Mouse (Mus musculus): ENCODE measurements around the gene Fcgr3. TPM values are rescaled to one million over a fixed set of nuclear protein-coding genes. Genes with fewer than 3 reads are reported as not detected.
"Not testable (repeated sequence)": the region's sequence is repeated elsewhere in the genome, so short reads cannot be mapped to it uniquely, and the experiment has no call there.

Fcgr3 gene
- polyA plus RNA-seq, 2 experiments: 14.6 to 24.6 TPM

DNA sequence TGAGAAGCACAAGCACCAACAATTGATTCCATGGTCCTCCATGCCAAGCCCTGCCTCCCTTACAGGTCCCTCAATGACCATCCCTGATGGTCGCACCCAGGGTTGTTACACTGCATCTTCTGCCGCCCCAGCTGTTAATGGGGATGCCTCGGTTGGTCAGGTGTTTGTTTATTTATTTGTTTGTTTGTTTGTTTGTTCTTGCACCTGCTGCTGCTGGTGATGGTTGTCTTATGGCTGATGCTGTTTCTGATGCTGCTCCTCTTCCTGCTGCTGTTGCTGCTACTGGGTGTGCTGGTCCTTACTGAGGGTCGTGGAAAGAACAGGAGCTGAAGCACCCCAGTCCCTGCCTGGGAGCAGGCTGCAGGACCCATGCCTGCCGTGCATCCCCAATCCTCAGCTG, 3.2 kb upstream of the Fcgr3 start:
- not testable (repeated sequence) for H3K27ac ChIP-seq; H3K4me2 ChIP-seq (ENCODE audit: low read depth); DNase-seq (ENCODE audit: low read depth in 3 of 3, low spot score in 3 of 3); H3K9me3 ChIP-seq (ENCODE audit: control insufficient read depth, low read length); H3K9ac ChIP-seq (replicated peaks); H3K36me3 ChIP-seq (replicated peaks; ENCODE audit: control insufficient read depth, insufficient read depth, low read depth); H3K4me3 ChIP-seq (ENCODE audit: insufficient read depth in 1 of 2, low read depth in 2 of 2, low read length in 2 of 2); H3K4me1 ChIP-seq (replicated peaks; ENCODE audit: control insufficient read depth in 2 of 2, insufficient read depth in 2 of 2, low read length in 1 of 2); ATAC-seq (ENCODE audit: insufficient read depth)
- 32% methylated on average over 5 of the region's 5 CpGs for WGBS (ENCODE audit: insufficient replicate concordance)
- peaks cover 28% of the 10 kb centered on the region for H3K27me3 ChIP-seq (ENCODE audit: control insufficient read depth, insufficient read depth, low read length)

GRCm38 (mm10) chr1:171066583-171066982, 1.8 kb upstream of the Fcgr3 start:
- ATAC-seq (ENCODE audit: insufficient read depth): peak; percentile 66

GRCm38 (mm10) chr1:171065768-171066167, 1.0 kb upstream of the Fcgr3 start:
- not testable (repeated sequence) for DNase-seq (ENCODE audit: low read depth in 3 of 3, low spot score in 3 of 3)

More at GRCm38 (mm10) chr1:171066583-171066982, 1.8 kb upstream of the Fcgr3 start:
- not testable (repeated sequence) for H3K4me2 ChIP-seq (ENCODE audit: low read depth); H3K9ac ChIP-seq (replicated peaks); DNase-seq (ENCODE audit: low read depth in 3 of 3, low spot score in 3 of 3); H3K4me3 ChIP-seq (ENCODE audit: insufficient read depth in 1 of 2, low read depth in 2 of 2, low read length in 2 of 2); H3K9me3 ChIP-seq (ENCODE audit: control insufficient read depth, low read length); H3K36me3 ChIP-seq (replicated peaks; ENCODE audit: control insufficient read depth, insufficient read depth, low read depth); H3K27ac ChIP-seq; H3K4me1 ChIP-seq (replicated peaks; ENCODE audit: control insufficient read depth in 2 of 2, insufficient read depth in 2 of 2, low read length in 1 of 2)
- 16% methylated on average over 2 of the region's 10 CpGs for WGBS (ENCODE audit: insufficient replicate concordance)
- H3K27me3 ChIP-seq (ENCODE audit: control insufficient read depth, insufficient read depth, low read length): peaks cover 28% of the 10 kb centered on the region

GRCm38 (mm10) chr1:171065243-171065587, 480 bp upstream of the Fcgr3 start:
- peaks cover 24% of the 10 kb centered on the region for H3K27me3 ChIP-seq (ENCODE audit: control insufficient read depth, insufficient read depth, low read length)
- not testable (repeated sequence) for H3K9ac ChIP-seq (replicated peaks); H3K27ac ChIP-seq; H3K36me3 ChIP-seq (replicated peaks; ENCODE audit: control insufficient read depth, insufficient read depth, low read depth); H3K9me3 ChIP-seq (ENCODE audit: control insufficient read depth, low read length); H3K4me1 ChIP-seq (replicated peaks; ENCODE audit: control insufficient read depth in 2 of 2, insufficient read depth in 2 of 2, low read length in 1 of 2); DNase-seq (ENCODE audit: low read depth in 3 of 3, low spot score in 3 of 3)
- ATAC-seq (ENCODE audit: insufficient read depth): peak; percentile 56
- H3K4me2 ChIP-seq (ENCODE audit: low read depth): peak overlapping the region; percentile 53
- under 1% methylated on average over 18 of the region's 35 CpGs for WGBS (ENCODE audit: insufficient replicate concordance)
- H3K4me3 ChIP-seq (ENCODE audit: insufficient read depth in 1 of 2, low read depth in 2 of 2, low read length in 2 of 2): peak overlapping the region in 1 of 2 experiments; percentile 26; a peak in 1 of 4 replicates

More at GRCm38 (mm10) chr1:171065768-171066167, 1.0 kb upstream of the Fcgr3 start:
- H3K27ac ChIP-seq; H3K36me3 ChIP-seq (replicated peaks; ENCODE audit: control insufficient read depth, insufficient read depth, low read depth); H3K9me3 ChIP-seq (ENCODE audit: control insufficient read depth, low read length); H3K9ac ChIP-seq (replicated peaks); H3K4me1 ChIP-seq (replicated peaks; ENCODE audit: control insufficient read depth in 2 of 2, insufficient read depth in 2 of 2, low read length in 1 of 2): not testable (repeated sequence)
- WGBS (ENCODE audit: insufficient replicate concordance): 6% methylated on average over 26 of the region's 45 CpGs
- H3K27me3 ChIP-seq (ENCODE audit: control insufficient read depth, insufficient read depth, low read length): peaks cover 24% of the 10 kb centered on the region
- peak overlapping the region; percentile 50 for H3K4me2 ChIP-seq (ENCODE audit: low read depth)
- H3K4me3 ChIP-seq (ENCODE audit: insufficient read depth in 1 of 2, low read depth in 2 of 2, low read length in 2 of 2): peak overlapping the region in 1 of 2 experiments; percentile 29; a peak in 1 of 4 replicates
- ATAC-seq (ENCODE audit: insufficient read depth): peak; percentile 5

GRCm38 (mm10) chr1:171063569-171064490, 905 bp downstream of the Fcgr3 start:
- H3K9ac ChIP-seq (replicated peaks); DNase-seq (ENCODE audit: low read depth in 3 of 3, low spot score in 3 of 3); H3K9me3 ChIP-seq (ENCODE audit: control insufficient read depth, low read length); H3K36me3 ChIP-seq (replicated peaks; ENCODE audit: control insufficient read depth, insufficient read depth, low read depth); H3K27ac ChIP-seq; H3K4me1 ChIP-seq (replicated peaks; ENCODE audit: control insufficient read depth in 2 of 2, insufficient read depth in 2 of 2, low read length in 1 of 2): not testable (repeated sequence)
- Histone ChIP-seq H3K4me3 (ENCODE audit: insufficient read depth in 1 of 2, low read depth in 2 of 2, low read length in 2 of 2) (peak overlapping the region; percentile 10 to 36), H3K27me3 (ENCODE audit: control insufficient read depth, insufficient read depth, low read length) (peaks cover 15% of the 10 kb centered on the region), H3K4me2 (ENCODE audit: low read depth) (peak overlapping the region; percentile 50)
- WGBS (ENCODE audit: insufficient replicate concordance): 9% methylated on average over 38 of the region's 61 CpGs
- peak; percentile 78 for ATAC-seq (ENCODE audit: insufficient read depth)
